Mouse (Mus musculus): ENCODE data around the gene Tmprss6. TPM values are rescaled to one million over a fixed set of nuclear protein-coding genes. Genes with fewer than 3 reads are reported as not detected.

Gene Tmprss6
- total and polyA plus RNA-seq, 3 experiments: not detected

DNA sequence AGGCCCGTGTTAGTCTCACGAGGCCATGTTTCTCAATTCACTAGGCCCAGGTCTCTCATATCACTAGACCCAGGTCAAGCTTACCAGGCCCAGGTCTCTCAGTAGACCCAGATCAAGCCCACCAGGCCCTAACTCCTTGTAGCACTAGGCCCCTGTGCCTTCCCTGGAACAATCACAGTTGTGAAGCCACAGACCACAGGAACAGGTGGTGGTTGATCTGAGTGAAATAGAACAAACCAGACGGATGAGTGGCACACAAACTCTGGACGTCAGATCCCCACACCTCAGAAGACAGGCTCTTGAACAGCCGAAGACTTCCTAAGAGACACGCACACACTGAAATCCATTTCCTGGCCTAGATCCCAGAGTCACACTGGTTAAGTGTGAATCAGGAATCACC, 42.3 kb upstream of the Tmprss6 start:
- WGBS: 80% methylated on average over 6 of the region's 6 CpGs
- H3K4me1 ChIP-seq (ENCODE audit: control insufficient read depth, insufficient read depth, low read length): peaks cover 4% of the 10 kb centered on the region
- no peaks in the 10 kb centered on the region for H3K36me3 ChIP-seq (ENCODE audit: control insufficient read depth, insufficient read depth, low read length)
- no peak overlapping the region for H3K4me3 ChIP-seq
- no peak overlapping the region for H3K9ac ChIP-seq (ENCODE audit: low read depth, low read length)
- no peak for TF ChIP-seq POLR2A (IDR thresholded peaks at IDR 0.05; ENCODE audit: insufficient read depth, low read depth, low read length)
- TF ChIP-seq EP300 (IDR thresholded peaks at IDR 0.05; ENCODE audit: insufficient read depth, low read depth, low read length): no peak
- no peak for TF ChIP-seq CTCF (IDR thresholded peaks at IDR 0.05)
- no peaks in the 10 kb centered on the region for H3K27me3 ChIP-seq (ENCODE audit: control insufficient read depth, insufficient read depth, low read length)
- no peak overlapping the region for H3K27ac ChIP-seq
- H3K79me2 ChIP-seq (replicated peaks; ENCODE audit: control insufficient read depth, insufficient read depth, low read length): no peaks in the 10 kb centered on the region
- intact Hi-C loops (cut with DNase I): loop anchor here (2.0 kb wide), 1 partner anchor 62 kb away; no protein-coding TSS in a partner anchor
- DNase-seq: no peak

DNA sequence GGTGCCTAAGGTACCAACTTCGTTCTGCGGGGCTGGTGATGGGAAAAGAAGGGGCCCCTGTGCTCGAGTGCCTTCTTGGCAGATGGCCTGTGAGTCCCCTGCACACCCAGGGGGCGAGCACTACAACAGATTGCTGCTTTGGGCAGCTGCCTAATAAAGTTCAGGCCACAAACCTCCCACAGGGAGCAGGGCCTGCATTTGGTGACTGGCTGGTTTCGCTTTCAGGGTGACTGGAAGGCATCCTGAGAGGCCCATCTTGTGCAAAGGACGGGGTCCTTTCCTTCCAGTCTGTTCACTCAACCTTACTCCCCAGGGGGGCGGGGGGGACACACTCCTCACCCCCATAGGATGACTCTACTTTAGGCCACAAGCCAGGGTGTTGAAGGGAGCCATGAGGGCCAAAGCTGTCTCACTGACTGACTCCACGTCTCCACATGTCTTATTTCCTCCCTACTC, 41.7 kb upstream of the Tmprss6 start:
- Histone ChIP-seq H3K36me3 (ENCODE audit: control insufficient read depth, insufficient read depth, low read length) (no peaks in the 10 kb centered on the region), H3K4me3 (no peak overlapping the region), H3K27ac (no peak overlapping the region), H3K4me1 (ENCODE audit: control insufficient read depth, insufficient read depth, low read length) (peaks cover 4% of the 10 kb centered on the region), H3K79me2 (replicated peaks; ENCODE audit: control insufficient read depth, insufficient read depth, low read length) (no peaks in the 10 kb centered on the region), H3K9ac (ENCODE audit: low read depth, low read length) (no peak overlapping the region), H3K27me3 (ENCODE audit: control insufficient read depth, insufficient read depth, low read length) (no peaks in the 10 kb centered on the region)
- no peak for TF ChIP-seq POLR2A (IDR thresholded peaks at IDR 0.05; ENCODE audit: insufficient read depth, low read depth, low read length)
- no peak for TF ChIP-seq EP300 (IDR thresholded peaks at IDR 0.05; ENCODE audit: insufficient read depth, low read depth, low read length)
- no peak for TF ChIP-seq CTCF (IDR thresholded peaks at IDR 0.05)
- intact Hi-C loops (cut with DNase I): loop anchor here (2.0 kb wide), 1 partner anchor 61 kb away; no protein-coding TSS in a partner anchor
- no peak for DNase-seq
- WGBS: 69% methylated on average over 8 of the region's 8 CpGs

DNA sequence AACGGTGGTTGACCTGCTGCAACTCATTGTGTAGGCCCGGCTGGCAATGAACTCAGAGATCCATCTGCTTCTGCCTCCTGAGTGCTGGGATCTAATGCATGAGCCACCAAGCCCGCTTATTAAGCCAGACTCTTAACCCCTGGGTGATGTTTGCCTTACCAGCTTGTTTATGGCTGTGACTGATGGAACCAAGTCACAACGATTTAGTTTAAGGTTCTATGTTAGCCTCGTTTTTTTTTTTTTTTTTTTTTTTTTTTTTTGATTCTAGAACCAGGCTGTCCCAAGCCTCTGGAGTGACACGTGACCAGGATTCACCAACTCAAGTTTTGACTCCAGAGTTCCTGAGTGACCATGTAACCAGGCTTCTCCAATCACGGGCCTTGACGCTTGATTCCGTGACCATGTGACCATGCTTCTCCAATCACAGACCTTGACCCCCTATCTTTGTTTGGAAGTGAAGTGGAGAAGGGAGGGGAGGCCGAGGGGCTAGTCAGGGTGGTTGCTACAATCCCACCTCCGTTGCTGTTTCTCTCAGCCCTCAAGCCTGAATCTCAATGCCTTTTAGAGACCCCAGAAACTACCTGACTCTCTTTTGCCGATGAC, 41.0 kb upstream of the Tmprss6 start:
- H3K79me2 ChIP-seq (replicated peaks; ENCODE audit: control insufficient read depth, insufficient read depth, low read length): no peaks in the 10 kb centered on the region
- DNase-seq: no peak
- no peak for TF ChIP-seq POLR2A (IDR thresholded peaks at IDR 0.05; ENCODE audit: insufficient read depth, low read depth, low read length)
- TF ChIP-seq CTCF (IDR thresholded peaks at IDR 0.05): no peak
- no peak for TF ChIP-seq EP300 (IDR thresholded peaks at IDR 0.05; ENCODE audit: insufficient read depth, low read depth, low read length)
- no peaks in the 10 kb centered on the region for H3K36me3 ChIP-seq (ENCODE audit: control insufficient read depth, insufficient read depth, low read length)
- peaks cover under 1% of the 10 kb centered on the region; the same call in 1 of the 2 replicates for H3K4me1 ChIP-seq (ENCODE audit: control insufficient read depth, insufficient read depth, low read length)
- no peak overlapping the region for H3K4me3 ChIP-seq
- intact Hi-C loops (cut with DNase I): no loop called here
- 62% methylated on average over 12 of the region's 12 CpGs for WGBS
- no peak overlapping the region for H3K9ac ChIP-seq (ENCODE audit: low read depth, low read length)
- no peaks in the 10 kb centered on the region for H3K27me3 ChIP-seq (ENCODE audit: control insufficient read depth, insufficient read depth, low read length)
- H3K27ac ChIP-seq: no peak overlapping the region

DNA sequence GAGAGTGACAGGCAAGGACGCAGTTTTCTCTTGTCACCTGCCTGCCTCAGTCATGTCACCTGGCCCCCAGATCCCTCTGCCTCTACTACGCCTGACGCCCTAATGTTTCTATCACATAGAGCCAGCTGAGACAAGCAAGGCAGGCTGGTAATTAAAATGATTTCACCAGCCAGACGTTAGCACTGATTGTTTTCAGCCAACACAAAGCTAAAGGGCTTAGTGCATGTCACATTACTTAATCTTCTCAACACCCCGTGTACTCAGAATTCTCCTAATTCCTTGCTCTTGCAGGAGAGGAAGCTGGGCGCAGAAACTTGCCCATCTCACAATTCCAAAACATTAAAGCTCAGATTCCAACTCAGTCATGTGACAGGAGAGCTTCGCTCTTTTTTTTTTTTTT, 40.0 kb upstream of the Tmprss6 start:
- no peak for DNase-seq
- no peaks in the 10 kb centered on the region for H3K36me3 ChIP-seq (ENCODE audit: control insufficient read depth, insufficient read depth, low read length)
- intact Hi-C loops (cut with DNase I): no loop called here
- 76% methylated on average over 7 of the region's 7 CpGs for WGBS
- no peaks in the 10 kb centered on the region for H3K79me2 ChIP-seq (replicated peaks; ENCODE audit: control insufficient read depth, insufficient read depth, low read length)
- no peak for TF ChIP-seq CTCF (IDR thresholded peaks at IDR 0.05)
- TF ChIP-seq EP300 (IDR thresholded peaks at IDR 0.05; ENCODE audit: insufficient read depth, low read depth, low read length): no peak
- TF ChIP-seq POLR2A (IDR thresholded peaks at IDR 0.05; ENCODE audit: insufficient read depth, low read depth, low read length): no peak
- H3K9ac ChIP-seq (ENCODE audit: low read depth, low read length): no peak overlapping the region
- H3K4me3 ChIP-seq: no peak overlapping the region
- H3K27ac ChIP-seq: no peak overlapping the region
- H3K4me1 ChIP-seq (ENCODE audit: control insufficient read depth, insufficient read depth, low read length): no peaks in the 10 kb centered on the region
- H3K27me3 ChIP-seq (ENCODE audit: control insufficient read depth, insufficient read depth, low read length): no peaks in the 10 kb centered on the region

DNA sequence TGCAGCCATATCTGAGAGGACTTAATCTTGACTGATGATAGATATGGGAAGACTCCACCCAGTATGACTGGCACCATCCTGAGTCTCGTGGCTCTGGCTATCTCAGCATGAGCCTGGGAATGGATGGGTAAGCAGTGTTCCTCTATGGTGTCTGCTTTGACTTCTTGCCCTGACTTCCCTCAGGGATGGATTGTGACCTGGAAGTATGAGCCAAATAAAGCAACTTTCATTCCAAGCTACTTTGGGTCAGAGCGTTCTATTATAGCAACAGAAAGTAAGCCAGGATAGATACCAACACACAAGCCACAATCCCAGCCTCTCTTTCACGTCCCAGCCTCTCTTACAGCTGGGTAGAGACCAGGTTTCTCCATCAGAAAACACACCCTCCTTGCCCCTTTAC, 37.1 kb upstream of the Tmprss6 start:
- 59% methylated on average over 3 of the region's 3 CpGs for WGBS

DNA sequence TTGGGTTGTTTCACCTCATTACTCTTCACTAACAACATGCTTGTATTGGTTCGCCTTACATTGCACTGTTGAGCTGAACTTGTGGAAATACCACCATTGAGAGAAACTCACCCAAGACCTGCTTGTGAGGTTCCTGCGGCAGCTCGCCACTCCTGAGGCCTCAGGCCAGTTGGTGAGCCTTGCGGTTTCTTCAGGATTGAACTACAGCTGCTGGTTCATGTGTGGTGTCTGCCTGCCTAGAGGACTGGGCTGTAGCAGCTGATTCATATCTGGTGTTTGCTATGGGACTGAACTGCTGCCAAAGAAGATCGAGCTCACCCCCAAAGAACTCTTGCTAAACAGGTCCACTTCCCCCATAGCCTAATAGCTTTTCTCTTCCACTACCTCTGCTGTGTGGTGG, 36.4 kb upstream of the Tmprss6 start:
- H3K9ac ChIP-seq (ENCODE audit: low read depth, low read length): no peak overlapping the region
- H3K79me2 ChIP-seq (replicated peaks; ENCODE audit: control insufficient read depth, insufficient read depth, low read length): no peaks in the 10 kb centered on the region
- H3K27ac ChIP-seq: no peak overlapping the region
- intact Hi-C loops (cut with DNase I): loop anchor here (5.0 kb wide), 1 partner anchor 32 kb away; no protein-coding TSS in a partner anchor
- no peaks in the 10 kb centered on the region for H3K4me1 ChIP-seq (ENCODE audit: control insufficient read depth, insufficient read depth, low read length)
- TF ChIP-seq POLR2A (IDR thresholded peaks at IDR 0.05; ENCODE audit: insufficient read depth, low read depth, low read length): no peak
- TF ChIP-seq EP300 (IDR thresholded peaks at IDR 0.05; ENCODE audit: insufficient read depth, low read depth, low read length): no peak
- 90% methylated on average over 5 of the region's 5 CpGs for WGBS
- no peak overlapping the region for H3K4me3 ChIP-seq
- no peaks in the 10 kb centered on the region for H3K36me3 ChIP-seq (ENCODE audit: control insufficient read depth, insufficient read depth, low read length)
- no peak for DNase-seq
- no peaks in the 10 kb centered on the region for H3K27me3 ChIP-seq (ENCODE audit: control insufficient read depth, insufficient read depth, low read length)

More for the DNA sequence above, 37.1 kb upstream of the Tmprss6 start:
- Histone ChIP-seq H3K79me2 (replicated peaks; ENCODE audit: control insufficient read depth, insufficient read depth, low read length) (no peaks in the 10 kb centered on the region), H3K27me3 (ENCODE audit: control insufficient read depth, insufficient read depth, low read length) (no peaks in the 10 kb centered on the region), H3K4me1 (ENCODE audit: control insufficient read depth, insufficient read depth, low read length) (no peaks in the 10 kb centered on the region), H3K9ac (ENCODE audit: low read depth, low read length) (no peak overlapping the region), H3K36me3 (ENCODE audit: control insufficient read depth, insufficient read depth, low read length) (no peaks in the 10 kb centered on the region), H3K4me3 (no peak overlapping the region), H3K27ac (no peak overlapping the region)
- no peak for DNase-seq
- no peak for TF ChIP-seq CTCF (IDR thresholded peaks at IDR 0.05)
- TF ChIP-seq POLR2A (IDR thresholded peaks at IDR 0.05; ENCODE audit: insufficient read depth, low read depth, low read length): no peak
- TF ChIP-seq EP300 (IDR thresholded peaks at IDR 0.05; ENCODE audit: insufficient read depth, low read depth, low read length): no peak
- intact Hi-C loops (cut with DNase I): no loop called here

Measured in heart, adult 2 months (tissue).